Mouse (Mus musculus): ENCODE results near the gene Lemd1. TPM values are rescaled to one million over a fixed set of nuclear protein-coding genes. Genes with fewer than 3 reads are reported as not detected.

Lemd1 gene
- polyA plus RNA-seq, 1 experiment from 2014 or later: 17.6 TPM

DNA sequence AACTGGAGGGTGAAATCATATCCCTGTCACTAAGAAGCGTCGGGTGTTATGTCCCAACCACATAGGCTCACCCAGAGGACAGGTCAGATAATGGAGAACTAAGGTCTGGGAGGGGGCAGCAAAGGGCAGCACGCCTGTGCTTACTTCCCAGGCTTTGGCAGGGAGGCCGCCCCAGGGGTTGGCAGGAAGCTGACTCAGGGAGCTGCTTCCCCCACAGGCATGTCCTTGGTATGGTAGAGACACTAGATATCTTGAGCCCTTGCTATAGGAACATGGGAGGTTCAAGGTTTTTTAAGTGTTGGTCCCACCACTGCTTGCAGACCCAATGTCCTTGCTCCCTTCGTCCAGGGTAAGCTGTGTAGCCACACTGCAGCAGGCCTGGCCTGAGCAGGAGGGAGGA is 14.7 kb downstream of the Lemd1 start:
- Histone ChIP-seq H3K9ac (replicated peaks) (no peak overlapping the region), H3K4me2 (no peak overlapping the region), H3K9me3 (replicated peaks) (no peaks in the 10 kb centered on the region), H3K27ac (replicated peaks) (no peak overlapping the region), H3K27me3 (replicated peaks) (no peaks in the 10 kb centered on the region), H3K36me3 (peaks cover 7% of the 10 kb centered on the region; the same call in 1 of the 2 replicates), H3K4me3 (replicated peaks) (no peak overlapping the region), H3K4me1 (peaks cover 64% of the 10 kb centered on the region)
- WGBS: 70% methylated on average over 5 of the region's 5 CpGs
- ATAC-seq (ENCODE audit: low FRiP score): no peak

GRCm38 (mm10) chr1:132206828-132207227 is 15.6 kb downstream of the Lemd1 start:
- no peak for ATAC-seq (ENCODE audit: low FRiP score)
- no peak overlapping the region for H3K9ac ChIP-seq (replicated peaks)
- H3K4me1 ChIP-seq: peaks cover 66% of the 10 kb centered on the region
- H3K27ac ChIP-seq (replicated peaks): no peak overlapping the region
- 73% methylated on average over 3 of the region's 3 CpGs for WGBS
- H3K4me3 ChIP-seq (replicated peaks): no peak overlapping the region
- peaks cover 7% of the 10 kb centered on the region; the same call in 1 of the 2 replicates for H3K36me3 ChIP-seq
- no peak overlapping the region for H3K4me2 ChIP-seq
- 0 out of 2 replicates have a peak, but pooled peaks cover 3% of the 10 kb centered on the region for H3K27me3 ChIP-seq (replicated peaks)
- no peaks in the 10 kb centered on the region for H3K9me3 ChIP-seq (replicated peaks)

GRCm38 (mm10) chr1:132208154-132208553 is 16.9 kb downstream of the Lemd1 start:
- H3K9me3 ChIP-seq (replicated peaks): no peaks in the 10 kb centered on the region
- no peak for ATAC-seq (ENCODE audit: low FRiP score)
- 0 out of 2 replicates have a peak, but pooled peaks cover 4% of the 10 kb centered on the region for H3K27me3 ChIP-seq (replicated peaks)
- peaks cover 7% of the 10 kb centered on the region; the same call in 1 of the 2 replicates for H3K36me3 ChIP-seq
- no peak overlapping the region for H3K9ac ChIP-seq (replicated peaks)
- no peak overlapping the region for H3K4me2 ChIP-seq
- no peak overlapping the region for H3K4me3 ChIP-seq (replicated peaks)
- peak overlapping the region; percentile 78 for H3K27ac ChIP-seq (replicated peaks)
- WGBS: 10% methylated on average over 4 of the region's 4 CpGs
- peaks cover 67% of the 10 kb centered on the region for H3K4me1 ChIP-seq

- Histone ChIP-seq H3K9ac (replicated peaks) (0 out of 2 replicates have a peak overlapping the region, but pooled peaks have one; percentile 14), H3K4me1 (peaks cover 71% of the 10 kb centered on the region), H3K9me3 (replicated peaks) (no peaks in the 10 kb centered on the region), H3K4me3 (replicated peaks) (no peak overlapping the region), H3K36me3 (peaks cover 5% of the 10 kb centered on the region; the same call in 1 of the 2 replicates), H3K4me2 (peak overlapping the region; percentile 25), H3K27me3 (replicated peaks) (0 out of 2 replicates have a peak, but pooled peaks cover 4% of the 10 kb centered on the region), H3K27ac (replicated peaks) (peak overlapping the region; percentile 78)
- peak; percentile 65 for ATAC-seq (ENCODE audit: low FRiP score)
- 30% methylated on average over 10 of the region's 10 CpGs for WGBS
Measured at GRCm38 (mm10) chr1:132209400-132209799, 18.2 kb downstream of the Lemd1 start.

DNA sequence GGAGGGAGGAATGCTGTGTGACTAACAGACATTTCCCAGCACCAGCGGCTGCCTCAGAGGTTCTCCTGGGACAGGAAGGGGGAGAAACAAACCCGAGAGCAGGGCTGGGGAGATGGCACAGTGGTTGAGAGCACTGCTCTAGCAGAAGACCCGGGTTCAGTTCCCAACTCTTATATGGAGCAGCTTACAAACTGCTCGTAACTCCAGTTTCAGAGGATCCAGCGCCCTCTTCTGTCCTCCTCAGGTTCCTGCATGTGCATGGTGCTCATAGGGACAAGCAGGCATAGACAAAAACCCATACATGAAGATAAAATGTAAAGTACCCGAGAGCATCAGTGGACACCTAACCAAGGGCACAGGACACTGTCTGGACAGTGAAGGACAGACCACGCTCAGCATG is 19.7 kb downstream of the Lemd1 start:
- Histone ChIP-seq H3K4me1 (peaks cover 70% of the 10 kb centered on the region), H3K27ac (replicated peaks) (peak overlapping the region; percentile 78; the same call in 1 of the 2 replicates), H3K4me3 (replicated peaks) (no peak overlapping the region), H3K27me3 (replicated peaks) (0 out of 2 replicates have a peak, but pooled peaks cover 4% of the 10 kb centered on the region), H3K9me3 (replicated peaks) (no peaks in the 10 kb centered on the region), H3K36me3 (no peaks in the 10 kb centered on the region), H3K4me2 (no peak overlapping the region), H3K9ac (replicated peaks) (no peak overlapping the region)
- no peak for ATAC-seq (ENCODE audit: low FRiP score)
- 26% methylated on average over 7 of the region's 7 CpGs for WGBS

- Histone ChIP-seq H3K27ac (replicated peaks) (no peak overlapping the region), H3K9me3 (replicated peaks) (no peaks in the 10 kb centered on the region), H3K36me3 (no peaks in the 10 kb centered on the region), H3K4me2 (peak overlapping the region; percentile 51; the same call in 1 of the 2 replicates), H3K9ac (replicated peaks) (no peak overlapping the region), H3K4me1 (peaks cover 64% of the 10 kb centered on the region), H3K27me3 (replicated peaks) (0 out of 2 replicates have a peak, but pooled peaks cover 4% of the 10 kb centered on the region), H3K4me3 (replicated peaks) (no peak overlapping the region)
- ATAC-seq (ENCODE audit: low FRiP score): no peak
- WGBS: 48% methylated on average over 12 of the region's 12 CpGs
Measured at GRCm38 (mm10) chr1:132211672-132212071, 20.4 kb downstream of the Lemd1 start.

- Histone ChIP-seq H3K27ac (replicated peaks) (no peak overlapping the region), H3K4me2 (peak overlapping the region; percentile 51), H3K4me1 (peaks cover 64% of the 10 kb centered on the region), H3K36me3 (no peaks in the 10 kb centered on the region), H3K9me3 (replicated peaks) (no peaks in the 10 kb centered on the region), H3K4me3 (replicated peaks) (peak overlapping the region; percentile 25), H3K27me3 (replicated peaks) (0 out of 2 replicates have a peak, but pooled peaks cover 4% of the 10 kb centered on the region), H3K9ac (replicated peaks) (no peak overlapping the region)
- ATAC-seq (ENCODE audit: low FRiP score): no peak
- WGBS: 9% methylated on average over 20 of the region's 20 CpGs
Measured at GRCm38 (mm10) chr1:132212218-132212617, 21.0 kb downstream of the Lemd1 start.

DNA sequence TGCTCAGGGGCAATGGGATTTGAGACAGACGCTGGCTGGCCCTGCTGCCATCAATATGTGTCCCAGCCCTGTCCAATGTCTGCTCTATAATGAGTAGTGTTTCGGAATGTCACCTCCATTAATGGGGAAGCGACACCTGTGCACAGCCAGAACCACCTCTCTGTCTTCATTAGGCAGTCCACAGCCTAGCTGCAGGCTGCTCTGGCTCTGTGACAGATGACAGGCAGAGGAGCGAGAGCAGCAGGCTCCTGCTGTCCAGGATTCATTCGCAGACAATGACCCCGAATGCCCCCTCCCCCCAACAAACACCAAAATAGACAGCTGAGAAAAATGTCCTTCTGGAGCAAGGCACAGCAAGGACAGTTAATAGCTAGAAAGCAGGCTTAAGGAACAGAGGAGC is 21.8 kb downstream of the Lemd1 start:
- H3K4me3 ChIP-seq (replicated peaks): no peak overlapping the region
- H3K4me2 ChIP-seq: no peak overlapping the region
- H3K27ac ChIP-seq (replicated peaks): no peak overlapping the region
- no peaks in the 10 kb centered on the region for H3K9me3 ChIP-seq (replicated peaks)
- WGBS: 13% methylated on average over 6 of the region's 6 CpGs
- H3K4me1 ChIP-seq: peaks cover 56% of the 10 kb centered on the region
- H3K9ac ChIP-seq (replicated peaks): no peak overlapping the region
- 0 out of 2 replicates have a peak, but pooled peaks cover 4% of the 10 kb centered on the region for H3K27me3 ChIP-seq (replicated peaks)
- H3K36me3 ChIP-seq: no peaks in the 10 kb centered on the region
- ATAC-seq (ENCODE audit: low FRiP score): no peak

GRCm38 (mm10) chr1:132216276-132216675 is 25.0 kb downstream of the Lemd1 start:
- ATAC-seq (ENCODE audit: low FRiP score): no peak
- Histone ChIP-seq H3K4me3 (replicated peaks) (no peak overlapping the region), H3K27me3 (replicated peaks) (0 out of 2 replicates have a peak, but pooled peaks cover 4% of the 10 kb centered on the region), H3K36me3 (no peaks in the 10 kb centered on the region), H3K27ac (replicated peaks) (no peak overlapping the region), H3K9ac (replicated peaks) (no peak overlapping the region), H3K9me3 (replicated peaks) (no peaks in the 10 kb centered on the region), H3K4me2 (no peak overlapping the region), H3K4me1 (peaks cover 24% of the 10 kb centered on the region)
- WGBS: 62% methylated on average over 3 of the region's 3 CpGs

GRCm38 (mm10) chr1:132221627-132222026 is 30.4 kb downstream of the Lemd1 start:
- no peaks in the 10 kb centered on the region for H3K9me3 ChIP-seq (replicated peaks)
- ATAC-seq (ENCODE audit: low FRiP score): no peak
- H3K4me2 ChIP-seq: no peak overlapping the region
- no peak overlapping the region; the same call in 1 of the 2 replicates for H3K27ac ChIP-seq (replicated peaks)
- H3K4me3 ChIP-seq (replicated peaks): no peak overlapping the region
- H3K9ac ChIP-seq (replicated peaks): no peak overlapping the region
- H3K4me1 ChIP-seq: peaks cover 16% of the 10 kb centered on the region
- WGBS: 33% methylated on average over 2 of the region's 2 CpGs
- H3K36me3 ChIP-seq: no peaks in the 10 kb centered on the region
- no peaks in the 10 kb centered on the region for H3K27me3 ChIP-seq (replicated peaks)

- H3K4me1 ChIP-seq: peaks cover 16% of the 10 kb centered on the region
- no peak overlapping the region for H3K9ac ChIP-seq (replicated peaks)
- H3K4me3 ChIP-seq (replicated peaks): no peak overlapping the region
- WGBS: 12% methylated on average over 6 of the region's 6 CpGs
- no peak overlapping the region for H3K4me2 ChIP-seq
- H3K36me3 ChIP-seq: no peaks in the 10 kb centered on the region
- peak; percentile 59; the same call in 1 of the 2 replicates for ATAC-seq (ENCODE audit: low FRiP score)
- peak overlapping the region; percentile 24; the same call in 1 of the 2 replicates for H3K27ac ChIP-seq (replicated peaks)
- no peaks in the 10 kb centered on the region for H3K27me3 ChIP-seq (replicated peaks)
- no peaks in the 10 kb centered on the region for H3K9me3 ChIP-seq (replicated peaks)
Measured at GRCm38 (mm10) chr1:132222166-132222565, 30.9 kb downstream of the Lemd1 start.

DNA sequence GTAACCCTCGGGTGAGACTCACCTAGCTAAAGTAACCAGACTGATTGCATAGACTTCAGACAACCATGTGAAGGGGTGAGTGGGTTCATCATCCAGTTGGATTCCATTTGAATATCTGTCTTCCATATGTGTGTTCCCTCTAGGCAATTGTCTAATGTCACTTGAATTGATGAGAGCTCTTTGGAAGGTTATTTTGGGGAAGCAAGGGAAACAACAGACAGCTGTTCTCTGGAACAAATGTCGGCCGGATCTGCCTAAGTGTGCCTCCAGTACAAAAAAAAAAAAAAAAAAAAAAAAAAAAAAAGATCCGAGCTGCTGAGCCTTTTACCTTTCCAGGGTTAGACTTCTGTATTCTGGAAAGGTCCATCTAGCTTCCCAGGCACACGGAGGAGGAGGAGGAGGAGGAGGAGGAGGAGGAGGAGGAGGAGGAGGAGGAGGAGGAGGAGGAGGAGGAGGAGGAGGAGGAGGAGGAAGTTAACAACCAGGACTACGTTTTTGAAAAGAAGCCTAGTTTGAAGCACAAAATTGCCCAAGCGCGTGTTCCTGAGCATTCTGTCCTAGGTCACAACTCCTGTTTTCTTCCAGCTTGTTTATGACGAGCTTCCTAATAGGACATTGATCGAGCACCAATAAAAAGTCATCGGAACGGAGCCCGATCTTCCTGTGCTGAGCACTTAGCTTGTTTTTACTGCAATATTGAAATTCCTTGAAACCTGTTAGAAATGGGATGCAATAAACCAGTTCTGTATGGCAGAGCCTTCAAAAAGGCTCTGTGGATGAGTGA is 35.3 kb downstream of the Lemd1 start:
- Histone ChIP-seq H3K9ac (replicated peaks) (no peak overlapping the region), H3K4me2 (no peak overlapping the region), H3K27ac (replicated peaks) (no peak overlapping the region), H3K4me1 (peaks cover 16% of the 10 kb centered on the region), H3K36me3 (no peaks in the 10 kb centered on the region), H3K27me3 (replicated peaks) (no peaks in the 10 kb centered on the region), H3K9me3 (replicated peaks) (no peaks in the 10 kb centered on the region), H3K4me3 (replicated peaks) (no peak overlapping the region)
- no peak for ATAC-seq (ENCODE audit: low FRiP score)
- 65% methylated on average over 12 of the region's 13 CpGs for WGBS
